Mouse (Mus musculus) spleen, adult 2 months (tissue): ENCODE data around the gene Anapc2.

Source experiments
- CTCF ChIP-seq: fragments of 200-500 bp; IDR thresholded peaks from 2 replicates; pipeline ENCODE4 v1.5.1; 2011; ENCODE audit warnings: mild to moderate bottlenecking, inconsistent platforms; ENCODE audit not compliant: insufficient read depth, insufficient read length, insufficient replicate concordance; ENCODE audit errors: extremely low read depth
- POLR2A ChIP-seq: fragments of 200-500 bp; IDR thresholded peaks from 2 replicates; pipeline ENCODE4 v1.6.1; 2011; ENCODE audit warnings: low read depth, low read length, inconsistent platforms

DNA sequence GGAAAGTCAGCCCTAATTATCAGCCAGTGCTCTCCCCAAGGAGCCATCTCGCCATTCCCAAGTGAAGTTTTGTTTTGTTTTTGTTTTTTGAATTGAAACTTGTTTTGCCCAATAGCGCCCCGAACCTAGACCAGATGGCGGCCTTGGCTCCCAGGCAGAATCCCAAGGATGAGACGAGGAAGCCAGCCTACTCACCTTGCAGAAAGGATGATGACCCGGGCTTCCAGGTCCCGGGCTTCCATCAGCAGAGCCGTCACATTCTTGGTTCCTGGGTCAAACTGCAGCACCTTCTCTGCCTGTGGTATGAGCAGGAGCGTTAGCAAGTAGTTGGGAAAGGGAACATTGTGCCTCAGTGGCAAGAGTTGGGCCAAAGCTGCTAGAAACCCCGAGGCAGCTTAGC lies 37.9 kb downstream of the Anapc2 start:
- TF ChIP-seq CTCF (no peak), POLR2A (no peak)
